Mouse (Mus musculus) liver, embryonic 15.5 days (tissue): Measurements from ENCODE around the gene Zswim8. TPM values are rescaled to one million over a fixed set of nuclear protein-coding genes. Genes with fewer than 3 reads are reported as not detected.
A peak's percentile ranks its signal among the peaks of the same experiment; 100 is the strongest.
"Not testable (repeated sequence)": the region's sequence is repeated elsewhere in the genome, so short reads cannot be mapped to it uniquely, and the experiment has no call there.

Source experiments
- ATAC-seq: fragments of 200-750 bp; cut with Nextera tagmentation; 2 replicates; pipeline ENCODE4 v1.8.0; 2017; ENCODE audit warnings: moderate number of reproducible peaks, mild to moderate bottlenecking, moderate library complexity; ENCODE audit not compliant: insufficient read depth
- H3K27ac ChIP-seq: fragments of 300-500 bp; sonication (generic); replicated peaks from 2 replicates; pipeline ENCODE4 v1.5.1; 2015; ENCODE audit warnings: mild to moderate bottlenecking, inconsistent platforms
- H3K27me3 ChIP-seq: fragments of 300-500 bp; sonication (generic); 2 replicates; pipeline ENCODE4 v1.6.1; 2015; ENCODE audit warnings: mild to moderate bottlenecking, inconsistent platforms
- H3K36me3 ChIP-seq: fragments of 300-500 bp; sonication (generic); replicated peaks from 2 replicates; pipeline ENCODE4 v1.6.1; 2015; ENCODE audit warnings: moderate library complexity, mild to moderate bottlenecking, inconsistent platforms
- H3K4me1 ChIP-seq: fragments of 300-500 bp; sonication (generic); replicated peaks from 2 replicates; pipeline ENCODE4 v1.6.1; 2015; ENCODE audit warnings: inconsistent platforms
- H3K4me2 ChIP-seq: fragments of 300-500 bp; sonication (generic); 2 replicates; pipeline ENCODE4 v1.6.1; 2015; ENCODE audit warnings: moderate library complexity, mild to moderate bottlenecking, inconsistent platforms
- H3K4me3 ChIP-seq: fragments of 300-500 bp; sonication (generic); replicated peaks from 2 replicates; pipeline ENCODE4 v1.5.1; 2015; ENCODE audit warnings: mild to moderate bottlenecking, inconsistent platforms
- H3K9ac ChIP-seq: fragments of 300-500 bp; sonication (generic); 2 replicates; pipeline ENCODE4 v1.6.1; 2015; ENCODE audit warnings: moderate library complexity, mild to moderate bottlenecking, inconsistent platforms
- H3K9me3 ChIP-seq: fragments of 300-500 bp; sonication (generic); replicated peaks from 2 replicates; pipeline ENCODE4 v1.6.1; 2016; ENCODE audit warnings: inconsistent platforms
- WGBS: fragments of 180-500 bp; shearing (Covaris S2); methylation state at CpG from one replicate; pipeline ENCODE4 v1.1.7; 2015; ENCODE audit warnings: mixed read lengths; ENCODE audit not compliant: insufficient replicate concordance; 5-methylcytosine and 5-hydroxymethylcytosine counted together
- polyA plus RNA-seq: library from polyadenylated mRNA; unstranded; fragments of >200 nt; fragmentation: Nextera tagmentation; extraction: Ambion mirVana; gene quantifications from 2 replicates; pipeline ENCODE4 v1.2.1, GENCODE M21; 2015

The Zswim8 gene
- polyA plus RNA-seq, 1 experiment from 2014 or later = 5.0 TPM

- Histone ChIP-seq H3K4me1 (peaks cover 56% of the 10 kb centered on the region), H3K9me3 (no peaks in the 10 kb centered on the region), H3K4me2 (peak overlapping the region; percentile 89), H3K36me3 (peaks cover 59% of the 10 kb centered on the region), H3K9ac (peak overlapping the region; percentile 88), H3K27ac (peak overlapping the region; percentile 93), H3K4me3 (peak overlapping the region; percentile 96), H3K27me3 (no peaks in the 10 kb centered on the region)
- whole genome bisulfite sequencing = 38% methylated on average over 13 of the region's 13 CpGs
- ATAC-seq = peak; percentile 9; the same call in 1 of the 2 replicates
Observed at GRCm38 (mm10) chr14:20694185-20694883, 13.0 kb upstream of the Zswim8 start.

GRCm38 (mm10) chr14:20694884-20695760 is 12.2 kb upstream of the Zswim8 start, which contains the start of gene Fut11:
Gene Fut11 (plus strand): TSS chr14:20694968.
- H3K36me3 ChIP-seq = peaks cover 51% of the 10 kb centered on the region
- WGBS = under 1% methylated on average over 111 of the region's 111 CpGs
- peak; percentile 83 for ATAC-seq

GRCm38 (mm10) chr14:20695761-20696520 is 11.4 kb upstream of the Zswim8 start:
- peaks cover 49% of the 10 kb centered on the region for H3K36me3 ChIP-seq
- peak overlapping the region; percentile 93 for H3K27ac ChIP-seq
- H3K4me2 ChIP-seq = peak overlapping the region; percentile 89
- H3K27me3 ChIP-seq = no peaks in the 10 kb centered on the region
- H3K4me1 ChIP-seq = peaks cover 66% of the 10 kb centered on the region
- WGBS = 20% methylated on average over 27 of the region's 27 CpGs
- no peaks in the 10 kb centered on the region for H3K9me3 ChIP-seq
- H3K9ac ChIP-seq = peak overlapping the region; percentile 88
- ATAC-seq = no peak
- peak overlapping the region; percentile 96 for H3K4me3 ChIP-seq

More at GRCm38 (mm10) chr14:20694884-20695760, 12.2 kb upstream of the Zswim8 start, which contains the start of gene Fut11:
- Histone ChIP-seq H3K27me3 (no peaks in the 10 kb centered on the region), H3K9ac (peak within 1 kb of the TSS; percentile 88), H3K4me1 (peaks cover 60% of the 10 kb centered on the region), H3K4me2 (peak within 1 kb of the TSS; percentile 89), H3K27ac (peak within 1 kb of the TSS; percentile 93), H3K4me3 (peak within 1 kb of the TSS; percentile 96), H3K9me3 (no peaks in the 10 kb centered on the region)

- H3K4me3 ChIP-seq = peak overlapping the region; percentile 96
- no peaks in the 10 kb centered on the region for H3K27me3 ChIP-seq
- 26% methylated on average over 1 of the region's 1 CpGs for WGBS
- H3K4me2 ChIP-seq = peak overlapping the region; percentile 89
- no peak overlapping the region for H3K9ac ChIP-seq
- no peaks in the 10 kb centered on the region for H3K9me3 ChIP-seq
- H3K36me3 ChIP-seq = peaks cover 38% of the 10 kb centered on the region
- ATAC-seq = no peak
- H3K4me1 ChIP-seq = peaks cover 76% of the 10 kb centered on the region
- H3K27ac ChIP-seq = no peak overlapping the region
Observed at GRCm38 (mm10) chr14:20696986-20697385, 10.4 kb upstream of the Zswim8 start.

GRCm38 (mm10) chr14:20698515-20698914 is 8.8 kb upstream of the Zswim8 start:
- Histone ChIP-seq H3K4me2 (no peak overlapping the region), H3K4me1 (peaks cover 81% of the 10 kb centered on the region), H3K9ac (no peak overlapping the region), H3K36me3 (peaks cover 23% of the 10 kb centered on the region), H3K4me3 (no peak overlapping the region), H3K27ac (no peak overlapping the region; the same call in 1 of the 2 replicates), H3K27me3 (no peaks in the 10 kb centered on the region), H3K9me3 (no peaks in the 10 kb centered on the region)
- 43% methylated on average over 2 of the region's 2 CpGs for WGBS
- no peak for ATAC-seq

GRCm38 (mm10) chr14:20700362-20700761 is 7.0 kb upstream of the Zswim8 start:
- peaks cover 76% of the 10 kb centered on the region for H3K4me1 ChIP-seq
- ATAC-seq = no peak

GRCm38 (mm10) chr14:20701554-20701953 is 5.8 kb upstream of the Zswim8 start:
- no peak for ATAC-seq
- H3K4me3 ChIP-seq = peak overlapping the region; percentile 95
- peak overlapping the region; percentile 81 for H3K4me2 ChIP-seq
- no peaks in the 10 kb centered on the region for H3K27me3 ChIP-seq
- no peak overlapping the region for H3K27ac ChIP-seq
- no peaks in the 10 kb centered on the region for H3K9me3 ChIP-seq
- WGBS = 68% methylated on average over 8 of the region's 8 CpGs
- H3K36me3 ChIP-seq = peaks cover 29% of the 10 kb centered on the region
- H3K9ac ChIP-seq = peak overlapping the region; percentile 16; the same call in 1 of the 2 replicates
- peaks cover 67% of the 10 kb centered on the region for H3K4me1 ChIP-seq

More at GRCm38 (mm10) chr14:20700362-20700761, 7.0 kb upstream of the Zswim8 start:
- H3K36me3 ChIP-seq = peaks cover 27% of the 10 kb centered on the region
- no peaks in the 10 kb centered on the region for H3K9me3 ChIP-seq
- H3K4me3 ChIP-seq = no peak overlapping the region
- no peak overlapping the region for H3K4me2 ChIP-seq
- H3K9ac ChIP-seq = no peak overlapping the region
- 73% methylated on average over 3 of the region's 3 CpGs for WGBS
- H3K27me3 ChIP-seq = no peaks in the 10 kb centered on the region
- H3K27ac ChIP-seq = no peak overlapping the region

- Histone ChIP-seq H3K9me3 (no peaks in the 10 kb centered on the region), H3K4me2 (peak overlapping the region; percentile 81), H3K36me3 (peaks cover 29% of the 10 kb centered on the region), H3K4me3 (peak overlapping the region; percentile 95), H3K9ac (peak overlapping the region; percentile 81), H3K27ac (peak overlapping the region; percentile 95), H3K4me1 (peaks cover 67% of the 10 kb centered on the region), H3K27me3 (no peaks in the 10 kb centered on the region)
- 8% methylated on average over 15 of the region's 15 CpGs for WGBS
- ATAC-seq = peak; percentile 27
Observed at GRCm38 (mm10) chr14:20702096-20702740, 5.1 kb upstream of the Zswim8 start.

- peaks cover 64% of the 10 kb centered on the region for H3K4me1 ChIP-seq
Observed at GRCm38 (mm10) chr14:20702741-20703381, 4.5 kb upstream of the Zswim8 start, which contains the start of gene Chchd1. Gene Chchd1 (plus strand): TSS chr14:20703006.

GRCm38 (mm10) chr14:20703461-20703860 is 3.9 kb upstream of the Zswim8 start:
- H3K9ac ChIP-seq = peak overlapping the region; percentile 81
- peak overlapping the region; percentile 95 for H3K27ac ChIP-seq
- peaks cover 64% of the 10 kb centered on the region for H3K4me1 ChIP-seq
- peak overlapping the region; percentile 95 for H3K4me3 ChIP-seq
- not testable (repeated sequence) for ATAC-seq, H3K27me3 ChIP-seq, H3K9me3 ChIP-seq
- peaks cover 21% of the 10 kb centered on the region for H3K36me3 ChIP-seq
- H3K4me2 ChIP-seq = peak overlapping the region; percentile 81
- 5% methylated on average over 8 of the region's 8 CpGs for WGBS

More at GRCm38 (mm10) chr14:20702741-20703381, 4.5 kb upstream of the Zswim8 start, which contains the start of gene Chchd1:
- H3K36me3 ChIP-seq = peaks cover 26% of the 10 kb centered on the region
- under 1% methylated on average over 61 of the region's 61 CpGs for WGBS
- peak within 1 kb of the TSS; percentile 95 for H3K27ac ChIP-seq
- peak within 1 kb of the TSS; percentile 81 for H3K4me2 ChIP-seq
- no peaks in the 10 kb centered on the region for H3K9me3 ChIP-seq
- H3K9ac ChIP-seq = peak within 1 kb of the TSS; percentile 81
- ATAC-seq = peak; percentile 76
- no peaks in the 10 kb centered on the region for H3K27me3 ChIP-seq
- H3K4me3 ChIP-seq = peak within 1 kb of the TSS; percentile 95
